Mouse (Mus musculus) urinary bladder, adult 18-20 months (tissue): ENCODE results near the gene Nelfe.
A peak's percentile ranks its signal among the peaks of the same experiment; 100 is the strongest.
"Not testable (repeated sequence)": the region's sequence is repeated elsewhere in the genome, so short reads cannot be mapped to it uniquely, and the experiment has no call there.

Source experiments
- DNase-seq, 2 experiments: peaks; one replicate each; pipeline ENCODE4 v3.0.0; 2022; ENCODE audit warnings: low spot score in 2 of 2, mixed read lengths in 2 of 2

The Nelfe gene

DNA sequence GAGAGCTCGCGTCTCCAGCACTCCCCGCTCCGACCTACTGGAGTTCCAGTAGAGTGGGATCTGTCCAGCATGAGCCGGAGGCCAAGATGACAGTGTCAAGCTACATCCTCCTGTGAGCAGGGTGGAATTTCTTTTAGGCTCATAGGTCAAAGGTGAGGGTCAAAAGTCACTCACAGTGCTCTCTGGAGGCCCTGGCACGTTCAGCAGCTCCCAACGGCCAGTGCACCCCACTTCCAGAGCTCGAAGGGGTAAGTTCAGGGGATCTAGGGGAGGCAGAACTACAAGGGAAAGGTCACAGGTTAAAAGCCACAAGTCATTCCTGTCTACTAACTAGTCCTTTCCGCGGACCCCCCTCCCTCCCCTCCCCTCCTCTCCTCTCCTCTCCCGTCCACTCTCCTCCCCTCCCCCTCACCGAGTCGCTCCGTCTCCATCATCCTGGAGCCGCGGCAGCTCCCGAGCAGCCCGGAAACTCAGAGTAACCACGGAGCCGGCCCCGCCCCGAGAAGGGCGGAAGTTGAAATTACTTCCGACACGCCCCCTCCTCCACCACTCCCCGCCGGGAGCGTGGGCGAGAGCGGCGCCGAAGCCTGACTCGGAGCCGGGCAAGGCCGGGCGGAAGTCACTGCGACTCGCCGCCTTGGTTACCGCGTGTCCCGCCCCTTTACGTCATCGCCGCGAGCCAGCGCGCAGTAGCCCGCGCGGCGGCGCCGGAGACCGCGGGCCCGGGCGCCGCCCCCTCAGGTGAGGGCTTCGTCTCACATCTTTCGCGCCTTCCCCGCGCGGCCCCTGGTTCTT is at the start of gene Nelfe, which contains the start of gene Skiv2l:
Gene Nelfe (plus strand): TSS at position 670 of the 795 bp plus-strand sequence.
Gene Skiv2l (minus strand): TSS at position 489 of the 795 bp plus-strand sequence.
- peak; percentile 94 to 96 for DNase-seq

DNA sequence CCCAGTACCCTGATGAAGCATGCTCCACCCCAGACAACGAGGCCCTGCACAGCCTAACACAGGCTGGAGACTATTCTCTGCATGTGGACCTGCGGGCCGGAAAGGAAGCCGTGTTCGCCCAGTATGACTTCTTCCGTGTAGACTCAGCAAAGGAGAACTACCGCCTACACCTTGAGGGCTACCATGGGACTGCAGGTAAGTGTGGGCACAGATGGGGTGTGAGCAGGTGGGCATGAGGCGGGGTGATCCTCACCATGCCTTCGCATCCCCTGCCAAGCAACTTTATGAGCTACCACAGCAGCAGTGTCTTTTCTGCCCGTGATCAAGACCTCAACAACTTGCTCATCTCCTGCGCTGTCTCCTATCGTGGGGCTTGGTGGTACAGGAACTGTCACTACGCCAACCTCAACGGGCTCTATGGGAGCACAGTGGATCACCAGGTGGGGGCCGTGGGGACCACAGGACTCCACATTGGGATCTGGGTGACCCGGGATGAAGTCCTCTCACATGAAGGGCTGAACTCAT is 49.3 kb upstream of the Nelfe start:
- not testable (repeated sequence) for DNase-seq

DNA sequence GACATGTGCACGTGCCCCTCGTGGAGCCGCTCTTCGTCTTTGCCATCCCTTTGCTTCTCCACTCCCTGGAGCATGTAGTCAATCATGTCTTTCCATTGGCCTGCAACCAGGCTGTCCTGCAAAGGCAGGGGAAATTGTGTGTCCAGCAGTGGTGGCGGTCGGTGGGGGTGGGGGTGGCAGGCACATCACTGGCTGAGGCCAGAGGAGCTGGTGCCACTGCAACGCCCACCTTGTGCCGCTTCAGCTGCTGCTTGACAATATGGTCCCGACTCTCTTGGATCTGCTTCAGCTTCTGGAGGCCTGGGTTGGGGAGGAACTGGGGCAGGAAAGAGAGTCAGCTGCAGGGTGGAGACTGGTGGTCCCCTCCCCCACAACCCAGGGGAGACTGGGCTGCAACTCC is 47.4 kb upstream of the Nelfe start:
- DNase-seq: not testable (repeated sequence)

DNA sequence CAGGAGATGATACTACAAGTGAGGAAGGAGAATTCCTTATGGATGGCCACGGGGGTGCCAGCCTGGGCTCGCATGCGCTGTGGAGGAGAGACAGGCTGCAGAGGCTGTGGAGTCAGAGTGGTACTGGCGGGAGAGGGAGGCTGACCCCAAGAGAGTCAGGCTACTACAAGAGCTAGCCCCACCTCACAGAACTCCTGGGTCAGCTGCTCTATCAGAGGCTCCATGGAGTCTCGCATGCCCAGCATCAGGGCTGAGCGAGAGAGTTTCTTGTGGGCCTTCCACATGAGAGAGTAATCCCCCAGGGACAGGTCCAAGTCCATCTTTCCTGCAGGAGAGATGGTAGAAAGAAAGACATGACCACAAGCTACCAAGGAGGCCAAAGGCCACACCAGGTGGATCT is 46.8 kb upstream of the Nelfe start:
- DNase-seq: not testable (repeated sequence)

DNA sequence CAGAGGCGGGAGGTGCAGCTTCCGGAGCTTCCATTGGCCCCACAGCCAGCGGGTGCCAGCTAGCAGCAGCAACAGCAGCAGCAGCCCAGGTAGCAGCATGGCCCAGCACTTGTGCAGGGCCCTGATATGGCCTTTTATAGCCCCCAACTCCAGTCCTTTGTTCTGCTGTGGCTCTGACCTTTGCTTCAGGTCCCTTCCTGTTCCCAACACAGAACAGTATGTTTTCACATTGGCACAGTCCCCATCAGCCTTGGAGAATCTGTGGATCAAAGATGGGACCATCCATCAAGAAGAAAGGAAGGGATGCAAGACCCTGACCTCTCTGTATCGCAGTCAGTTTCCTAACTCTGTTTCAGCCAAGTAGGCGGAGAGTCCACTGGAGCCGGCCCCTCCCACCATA is 45.9 kb upstream of the Nelfe start, which contains the start of gene Cyp21a1:
Gene Cyp21a1 (minus strand): TSS at position 261 of the 400 bp plus-strand sequence.
- DNase-seq: not testable (repeated sequence)

DNA sequence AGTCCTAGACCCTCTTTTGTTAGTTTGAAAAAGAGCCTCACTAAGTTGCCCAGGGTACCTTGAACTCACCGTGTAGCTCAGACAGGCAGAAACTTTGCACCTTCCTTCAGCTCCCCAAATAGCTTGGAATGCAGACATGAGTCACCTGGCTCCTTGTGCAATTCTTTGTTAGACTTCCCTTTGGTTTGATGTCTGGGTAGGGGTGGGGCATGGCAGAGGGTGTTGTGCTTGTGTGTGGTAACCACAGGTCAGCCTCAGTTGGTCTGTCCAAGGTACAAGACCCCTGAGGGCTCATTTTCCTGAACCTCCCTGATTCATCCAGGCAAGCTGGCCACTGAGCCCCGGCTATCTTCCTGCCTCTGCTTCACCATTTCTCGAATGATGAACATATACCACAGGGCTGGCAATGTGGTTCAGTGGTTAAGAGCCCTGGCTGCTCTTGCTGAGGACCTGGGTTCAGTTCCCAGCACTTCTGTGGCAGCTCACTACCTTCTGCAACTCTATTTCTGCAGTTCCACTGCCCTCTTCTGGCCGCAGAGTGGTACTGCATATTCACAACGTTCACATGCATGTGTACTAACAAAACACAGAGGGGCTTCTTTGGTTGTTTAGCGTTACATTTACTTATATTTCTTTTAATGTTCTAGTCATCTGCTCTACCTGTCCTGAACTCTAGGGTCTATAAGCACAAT is 45.2 kb upstream of the Nelfe start:
- DNase-seq: no peak

DNA sequence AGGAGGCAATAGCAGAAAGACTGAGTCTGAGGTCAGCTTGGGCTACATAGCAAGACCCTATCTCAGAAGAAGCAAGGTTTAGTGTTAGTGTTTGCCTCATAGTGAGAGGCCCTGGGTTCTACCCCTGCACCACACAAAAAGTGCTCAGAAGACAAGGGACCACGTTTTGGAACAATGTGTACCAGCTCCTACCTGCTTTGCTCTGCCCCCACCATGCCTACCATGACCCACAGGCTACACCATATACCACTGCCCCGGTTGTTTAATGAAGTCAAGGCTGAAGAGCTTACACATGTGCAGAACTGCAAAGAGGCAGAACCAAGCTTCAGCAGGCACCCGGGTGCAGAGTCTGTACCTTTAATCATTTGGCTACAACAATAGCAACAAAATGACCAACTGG is 43.0 kb upstream of the Nelfe start:
- no peak for DNase-seq

DNA sequence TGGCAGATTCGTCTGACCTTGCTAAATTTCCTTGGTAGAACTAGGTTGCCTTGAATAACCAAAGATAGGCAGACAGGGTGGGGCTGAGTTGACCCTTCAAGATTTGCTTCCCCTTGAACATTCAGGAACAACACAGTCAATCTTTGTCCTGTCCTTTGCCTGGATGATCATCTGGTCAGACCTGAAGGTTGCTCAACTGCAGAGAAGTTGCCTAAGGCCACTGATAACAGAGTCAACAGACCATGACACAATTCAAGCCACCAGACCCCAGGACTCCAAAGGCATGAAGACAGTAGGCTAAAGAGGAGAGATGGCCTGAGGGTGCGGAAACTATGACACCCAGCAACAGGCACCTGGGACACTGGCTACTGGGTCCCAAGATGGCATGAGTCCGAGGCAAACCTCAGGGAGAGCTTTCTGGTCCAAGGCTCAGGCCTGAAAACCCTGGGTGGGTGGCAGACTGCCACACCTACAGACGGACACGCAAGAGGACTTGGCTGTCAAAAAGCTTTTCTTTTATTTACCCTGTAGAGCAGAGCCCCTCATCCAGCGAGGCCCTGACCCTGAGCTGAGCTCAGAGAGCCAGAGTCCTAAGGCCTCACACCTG is 41.5 kb upstream of the Nelfe start:
- DNase-seq: no peak

DNA sequence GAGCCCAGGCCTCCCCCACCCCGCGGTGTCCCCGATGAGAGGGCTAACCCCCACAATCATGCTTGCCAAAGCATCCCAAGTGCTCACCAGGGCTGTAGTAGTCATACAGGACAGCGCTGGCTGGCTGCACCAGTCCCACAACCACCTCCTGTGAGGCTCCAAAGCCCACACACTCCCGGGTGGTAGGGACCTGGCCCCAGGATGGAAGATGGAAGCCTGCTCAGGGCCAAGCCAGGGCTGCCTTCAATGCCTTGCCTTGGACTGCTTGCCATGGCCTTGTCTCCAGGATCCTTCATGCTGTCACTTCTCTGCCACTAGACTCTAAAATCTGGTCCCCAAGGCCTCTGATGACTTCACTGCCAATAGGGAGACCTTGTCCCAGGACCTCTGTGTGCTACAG is 39.8 kb upstream of the Nelfe start:
- not testable (repeated sequence) for DNase-seq

DNA sequence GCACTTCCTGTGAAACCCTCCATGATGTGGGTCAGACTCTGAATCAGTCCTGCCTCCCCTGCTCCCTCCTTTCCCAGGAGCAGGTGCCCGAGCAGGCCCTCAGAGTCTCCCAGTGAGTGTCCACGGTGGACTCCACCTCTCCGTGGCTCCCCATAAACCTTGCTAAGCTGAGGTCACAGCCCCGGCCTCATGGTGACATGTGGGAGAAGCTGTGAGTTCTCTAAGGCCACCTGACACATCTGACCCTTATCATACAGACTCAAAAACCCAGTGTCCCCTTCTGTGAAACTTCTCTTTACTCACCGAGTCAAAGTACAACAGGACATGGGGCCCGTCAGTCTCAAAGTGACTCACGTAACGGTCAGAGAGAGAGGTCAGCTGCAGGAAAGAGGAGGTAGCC is 39.4 kb upstream of the Nelfe start:
- not testable (repeated sequence) for DNase-seq

DNA sequence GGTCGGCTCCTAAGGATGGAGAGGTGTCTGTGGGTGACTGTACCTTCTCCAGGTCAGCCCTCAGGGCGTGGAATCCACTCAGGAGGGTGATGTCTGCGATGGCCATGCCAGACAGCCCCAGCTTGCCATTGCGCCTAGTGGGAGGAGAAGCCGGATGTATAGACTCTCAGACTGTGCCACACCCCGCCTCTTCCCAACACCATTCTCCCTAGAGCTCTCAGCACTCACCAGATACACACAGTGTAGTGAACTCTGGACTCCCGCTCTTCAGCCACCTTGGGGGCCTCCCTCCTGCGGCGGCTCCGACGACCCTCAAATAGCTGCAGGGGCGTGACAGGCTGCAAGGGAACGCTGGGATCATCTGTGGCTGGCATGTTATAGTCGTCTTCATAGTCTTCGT is 38.9 kb upstream of the Nelfe start:
- no peak for DNase-seq

DNA sequence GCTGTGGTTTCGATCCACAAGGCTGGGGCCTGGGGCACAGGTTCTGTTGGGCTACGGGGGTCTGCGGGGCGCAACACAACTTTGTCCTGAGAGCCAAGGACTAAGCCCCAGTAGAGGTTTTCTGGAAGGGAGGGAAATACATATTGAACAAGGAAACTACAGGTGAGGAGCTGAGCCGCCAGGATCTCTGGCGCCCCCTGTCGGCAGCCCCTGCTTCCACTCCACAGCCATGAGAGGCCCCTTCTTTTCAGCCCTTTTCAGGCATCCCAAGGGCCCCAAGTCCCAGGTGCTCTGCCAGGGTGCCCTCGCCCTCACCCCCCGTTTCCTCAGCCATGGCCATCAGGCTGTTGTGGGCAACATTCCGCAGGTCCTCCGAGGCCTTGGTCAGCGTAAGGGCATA is 36.4 kb upstream of the Nelfe start:
- peak in 1 of 2 experiments; percentile 41 for DNase-seq

DNA sequence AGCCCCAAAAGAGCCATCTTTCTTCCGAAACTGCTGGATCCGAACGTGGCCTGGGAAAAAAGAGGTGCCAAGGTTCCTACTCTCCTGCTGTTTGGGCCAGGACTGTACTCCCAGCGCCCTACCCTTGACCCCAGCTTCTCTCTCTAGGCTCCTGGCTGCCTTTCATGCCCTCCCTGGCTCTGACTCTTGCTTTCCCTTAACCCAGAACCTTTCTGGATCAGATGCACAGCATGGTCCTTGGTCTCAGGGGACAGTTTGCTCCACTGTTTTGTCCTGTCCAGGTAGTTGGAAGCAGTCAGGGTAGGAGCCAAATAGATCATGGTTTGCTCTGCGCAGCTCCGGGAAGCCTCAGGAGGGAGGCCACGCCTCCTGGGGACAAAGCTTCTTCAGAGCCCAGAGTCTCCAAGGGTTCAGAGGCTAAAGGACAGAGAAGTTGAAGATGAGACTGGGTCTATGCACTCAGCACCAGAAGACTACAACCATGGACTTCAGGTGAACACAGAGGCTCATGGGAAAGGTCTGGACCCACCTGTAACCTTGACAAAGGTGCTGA is 35.3 kb upstream of the Nelfe start:
- DNase-seq: no peak

DNA sequence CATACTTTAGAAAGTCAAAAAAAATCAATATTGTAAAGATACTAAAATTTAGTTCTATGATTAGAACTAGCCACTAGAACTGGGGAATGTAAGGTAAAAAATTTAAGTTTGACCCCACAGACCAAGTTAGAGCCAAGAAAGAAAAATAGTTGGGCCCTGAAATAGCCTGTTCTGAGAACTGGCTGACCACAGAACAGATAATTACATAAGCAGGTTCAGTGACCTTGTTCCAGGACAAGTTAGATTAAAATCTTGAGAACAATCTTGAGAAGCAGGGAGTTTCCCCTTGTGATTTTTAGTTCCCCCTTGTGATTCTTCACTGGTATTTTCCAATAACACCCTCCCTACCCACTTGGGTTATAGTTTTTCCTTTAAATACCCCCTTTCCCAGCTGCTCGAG is 19.4 kb upstream of the Nelfe start:
- not testable (repeated sequence) for DNase-seq

DNA sequence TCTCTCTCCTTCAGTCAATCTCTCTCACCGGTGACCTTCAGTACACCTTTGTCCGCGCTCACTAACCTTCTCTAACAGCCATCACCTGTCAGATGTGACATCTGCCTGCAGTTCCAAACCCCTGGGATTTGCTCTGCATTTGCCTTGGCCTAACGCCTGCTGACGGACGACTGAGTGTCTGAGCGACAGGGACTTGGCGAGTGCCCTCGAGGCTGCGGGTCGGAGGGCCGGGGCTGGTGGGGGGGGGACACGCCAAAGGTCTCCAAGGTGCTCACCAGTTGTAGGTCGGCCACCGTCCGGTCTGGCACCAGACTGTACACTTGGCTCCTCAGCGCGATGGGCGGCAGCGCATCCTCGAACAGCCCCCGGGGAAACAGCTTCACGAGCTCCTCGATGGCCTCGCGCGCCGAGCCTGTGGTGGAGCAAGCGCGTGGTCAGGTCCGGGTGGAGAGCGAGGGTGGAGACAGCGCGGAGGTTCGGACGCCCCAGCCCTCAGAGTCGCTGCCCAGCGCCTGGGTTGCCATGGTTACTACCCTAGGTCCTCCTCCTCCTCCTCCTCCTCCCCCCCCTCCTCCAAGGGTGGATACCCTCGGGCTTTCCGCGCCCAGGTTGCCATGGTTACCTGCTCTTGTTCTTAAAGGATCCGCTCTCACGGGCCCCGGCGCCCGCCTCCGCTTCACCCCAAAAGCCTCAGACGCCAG is 13.9 kb upstream of the Nelfe start:
- no peak for DNase-seq

DNA sequence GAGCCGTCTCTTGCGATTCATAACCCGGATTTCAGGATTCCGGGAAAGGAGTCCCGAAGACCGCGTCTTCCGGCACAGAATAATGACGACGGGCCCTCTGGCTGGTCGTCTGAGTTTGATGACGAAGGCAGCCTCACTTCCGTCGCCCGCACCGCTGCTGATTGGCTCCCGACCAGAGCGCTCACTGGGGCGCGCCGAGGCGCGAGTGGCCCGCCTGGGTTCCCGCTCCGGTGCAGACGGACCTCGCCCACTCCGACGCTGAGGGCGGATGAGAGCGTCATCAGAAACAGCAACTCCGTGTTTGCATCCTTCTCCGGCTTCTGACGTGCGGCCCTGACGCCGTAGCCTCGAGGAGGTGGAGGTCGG is 13.4 kb upstream of the Nelfe start, which contains the start of the genes Stk19 and Dxo:
Gene Stk19 (minus strand): TSS at position 90 of the 366 bp plus-strand sequence.
Gene Dxo (plus strand): TSS at position 164 of the 366 bp plus-strand sequence.
- DNase-seq: peak; percentile 93

DNA sequence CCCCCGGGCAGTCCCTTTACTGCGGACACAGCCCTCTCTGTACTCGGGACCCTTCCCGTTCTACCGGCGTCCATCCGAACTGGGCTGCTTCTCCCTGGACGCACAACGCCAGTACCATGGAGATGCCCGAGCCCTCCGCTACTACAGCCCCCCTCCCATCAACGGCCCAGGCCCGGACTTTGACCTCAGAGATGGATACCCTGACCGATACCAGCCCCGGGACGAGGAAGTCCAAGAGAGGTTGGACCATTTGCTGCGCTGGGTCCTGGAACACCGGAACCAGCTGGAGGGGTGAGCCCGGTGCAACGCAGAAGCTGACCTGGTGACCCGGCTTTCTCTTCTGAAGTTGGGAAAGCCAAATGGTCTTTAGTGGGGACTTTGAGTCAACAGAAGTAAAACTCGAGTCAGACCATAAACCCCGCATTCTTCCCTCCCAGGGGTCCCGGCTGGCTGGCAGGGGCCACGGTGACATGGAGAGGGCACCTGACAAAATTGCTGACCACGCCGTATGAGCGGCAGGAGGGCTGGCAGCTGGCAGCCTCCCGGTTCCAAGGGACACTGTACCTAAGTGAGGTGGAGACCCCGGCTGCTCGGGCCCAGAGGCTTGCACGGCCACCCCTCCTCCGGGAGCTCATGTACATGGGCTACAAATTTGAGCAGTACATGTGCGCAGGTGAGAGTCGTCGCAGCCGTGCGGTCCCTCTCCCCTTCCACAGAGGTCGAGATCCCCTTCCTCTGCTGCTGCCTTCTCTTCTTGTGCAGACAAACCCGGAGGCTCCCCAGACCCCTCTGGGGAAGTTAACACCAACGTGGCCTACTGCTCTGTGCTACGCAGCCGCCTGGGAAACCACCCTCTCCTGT is 12.5 kb upstream of the Nelfe start:
- no peak for DNase-seq

DNA sequence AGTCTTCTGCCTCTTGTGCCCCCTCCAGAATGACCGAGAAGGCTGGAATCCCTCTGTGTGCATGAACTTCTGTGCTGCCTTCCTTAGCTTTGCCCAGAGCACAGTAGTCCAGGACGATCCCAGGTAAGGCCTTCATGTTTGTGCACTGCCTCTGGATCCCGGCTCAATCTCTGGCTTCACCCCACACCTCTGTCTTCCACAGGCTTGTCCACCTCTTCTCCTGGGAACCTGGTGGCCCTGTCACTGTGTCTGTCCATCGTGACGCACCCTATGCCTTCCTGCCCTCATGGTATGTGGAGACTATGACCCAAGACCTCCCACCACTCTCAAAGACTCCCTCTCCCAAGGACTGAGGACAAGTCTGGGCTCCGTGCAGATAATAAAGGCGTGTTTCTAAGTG is 11.4 kb upstream of the Nelfe start:
- no peak for DNase-seq

DNA sequence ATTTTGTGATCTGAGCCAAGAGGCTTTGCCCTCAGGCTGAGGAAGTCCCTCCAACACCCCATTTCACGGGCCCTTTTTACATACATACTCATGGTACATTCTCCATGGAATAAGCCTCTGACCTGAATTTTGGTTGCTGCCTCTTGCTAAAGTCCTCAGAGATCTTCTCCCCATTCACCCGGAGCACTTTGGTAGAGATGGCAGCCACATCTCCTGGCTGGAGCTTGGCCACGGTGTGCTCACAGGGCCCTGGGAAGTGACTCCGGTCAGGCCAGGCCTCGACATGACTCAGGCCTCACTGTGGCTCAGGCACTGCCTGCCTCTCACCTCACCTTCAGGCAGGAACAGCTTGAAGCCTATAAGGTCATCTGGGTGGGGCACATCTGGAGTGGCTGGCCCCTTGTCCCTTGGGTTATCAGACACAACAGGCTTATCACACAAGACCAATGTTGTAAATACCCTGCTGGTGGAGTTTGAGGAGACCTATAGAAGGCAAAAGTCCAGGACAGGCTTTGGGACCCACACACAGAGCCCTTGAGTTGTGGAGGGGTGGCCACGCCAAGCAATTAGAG is 9.4 kb upstream of the Nelfe start:
- no peak for DNase-seq

DNA sequence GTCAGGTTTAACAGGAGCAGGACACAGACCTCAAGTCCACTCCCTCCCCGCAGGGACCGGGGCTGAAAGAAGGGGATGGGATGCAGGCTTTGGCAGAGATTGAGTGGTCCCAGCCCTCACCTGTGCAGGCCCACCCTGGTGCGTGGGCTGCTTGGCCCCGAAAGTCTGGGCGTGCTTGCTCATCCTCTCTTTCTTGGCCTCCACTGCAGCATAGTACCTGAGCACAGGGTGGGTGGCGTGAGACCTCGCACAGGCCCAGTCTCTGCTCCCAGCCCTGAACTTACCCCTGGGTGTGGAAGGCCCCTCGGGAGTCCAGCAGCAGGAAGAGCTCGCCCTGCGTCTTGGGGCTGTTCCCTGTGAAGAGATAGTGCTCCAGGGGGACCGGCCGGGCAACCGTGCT is 5.3 kb upstream of the Nelfe start:
- DNase-seq: no peak
